Mouse (Mus musculus): ENCODE data around the gene Dpy19l3. TPM values are rescaled to one million over a fixed set of nuclear protein-coding genes. Genes with fewer than 3 reads are reported as not detected.
A peak's percentile ranks its signal among the peaks of the same experiment; 100 is the strongest.

The Dpy19l3 gene
- total RNA-seq, 2 experiments from 2014 or later: 48.2 to 62.0 TPM

DNA sequence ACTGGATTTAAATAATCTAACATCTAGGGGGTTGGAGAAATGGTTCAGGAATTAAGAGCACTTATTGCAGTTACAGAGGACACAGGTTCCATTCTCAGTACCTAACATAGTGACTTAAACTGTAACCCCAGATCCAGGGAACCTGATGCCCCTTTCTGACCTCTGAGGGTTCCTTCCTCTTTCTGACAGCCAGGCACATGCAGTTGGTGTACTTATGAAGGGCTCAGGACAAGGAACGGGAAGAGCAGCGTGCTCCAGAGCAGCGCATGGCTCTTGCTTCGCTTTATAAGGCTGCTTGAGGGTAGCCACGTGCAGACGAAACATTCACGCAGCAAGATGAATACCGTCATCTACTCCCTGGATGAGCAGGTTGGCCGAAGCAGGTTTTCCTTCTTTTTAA is 3.4 kb downstream of the Dpy19l3 start:
- no peak for DNase-seq

DNA sequence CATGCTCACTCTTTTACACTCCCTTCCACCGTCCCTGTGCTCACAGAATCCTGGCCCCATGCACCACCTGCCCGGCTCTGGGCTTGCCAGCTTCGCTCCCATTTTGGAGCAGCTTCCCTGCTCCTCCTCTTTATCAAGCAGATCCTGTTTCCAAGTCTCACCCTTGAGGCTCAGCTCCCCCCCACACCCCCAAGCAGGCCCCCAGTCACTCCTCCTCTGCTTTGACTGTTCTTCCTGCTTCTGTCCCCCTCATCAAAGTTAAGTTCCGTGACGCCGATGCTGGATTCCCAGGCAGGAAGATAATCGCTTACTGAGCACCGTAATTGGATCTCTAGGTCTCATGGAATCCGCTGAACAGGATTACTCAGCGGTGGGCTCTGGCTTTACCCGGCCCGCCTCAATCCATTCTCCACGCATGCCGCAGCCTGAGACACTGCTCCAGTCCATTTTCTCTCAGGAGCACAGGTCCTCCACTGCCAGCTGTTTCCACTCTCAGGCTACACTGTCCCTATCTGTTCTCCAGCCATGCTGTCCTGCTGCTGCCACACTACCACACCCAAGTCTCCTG is 6.8 kb downstream of the Dpy19l3 start:
- no peak for DNase-seq

DNA sequence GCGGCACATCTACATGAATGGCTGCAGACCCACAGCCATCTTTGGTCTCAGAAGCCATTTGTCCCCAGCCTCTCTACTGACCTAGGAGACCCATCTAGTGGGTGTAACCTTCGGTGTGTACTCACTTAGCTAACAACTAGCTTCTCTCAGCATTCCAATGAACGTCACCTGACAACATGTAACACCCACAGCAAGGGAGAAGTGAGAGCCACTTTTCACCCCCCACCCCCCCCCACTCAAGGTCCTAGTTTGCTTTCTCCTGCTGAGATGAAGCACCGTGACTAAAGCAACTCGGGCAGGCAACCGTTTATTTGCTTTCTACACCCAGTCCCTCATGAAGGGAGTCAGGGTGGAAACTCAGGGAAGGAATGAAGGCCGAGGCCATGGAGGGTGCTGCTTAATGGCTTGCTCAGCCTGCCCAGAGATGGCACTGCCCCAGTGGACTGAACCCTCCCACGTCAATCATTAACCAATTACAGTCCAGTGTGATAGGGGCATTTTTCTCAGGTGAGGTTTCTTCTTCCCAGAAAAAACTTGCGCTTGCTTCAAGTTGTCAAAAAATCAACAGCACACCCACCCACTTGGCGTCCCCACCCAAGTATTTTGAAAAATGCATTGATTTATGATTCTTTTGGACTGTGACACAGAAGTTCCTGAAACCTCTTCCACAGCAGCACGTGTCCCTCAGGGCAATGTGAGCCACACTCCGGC is 7.4 kb downstream of the Dpy19l3 start:
- DNase-seq: no peak

DNA sequence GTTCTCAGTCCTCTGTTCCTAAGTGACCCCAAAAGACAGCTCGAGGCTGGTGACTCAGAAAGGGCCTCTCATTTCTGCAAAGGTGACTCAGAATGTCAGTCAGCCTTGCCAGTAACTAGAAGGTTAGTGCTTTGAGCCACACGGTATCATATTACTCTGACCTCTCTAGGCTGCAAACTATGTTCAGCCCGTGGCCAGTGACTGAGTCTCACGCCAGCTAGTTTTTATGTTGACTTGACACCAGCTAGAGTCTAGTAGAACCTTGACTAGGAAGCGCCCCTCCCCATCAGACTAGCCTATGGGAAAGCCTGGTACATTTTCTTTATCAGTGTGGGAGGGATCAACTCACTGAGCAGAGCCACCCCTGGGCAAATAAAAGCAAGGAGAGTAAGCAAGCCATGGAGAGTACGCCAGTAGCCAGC is 9.0 kb downstream of the Dpy19l3 start:
- peak; percentile 66 to 69 for DNase-seq

DNA sequence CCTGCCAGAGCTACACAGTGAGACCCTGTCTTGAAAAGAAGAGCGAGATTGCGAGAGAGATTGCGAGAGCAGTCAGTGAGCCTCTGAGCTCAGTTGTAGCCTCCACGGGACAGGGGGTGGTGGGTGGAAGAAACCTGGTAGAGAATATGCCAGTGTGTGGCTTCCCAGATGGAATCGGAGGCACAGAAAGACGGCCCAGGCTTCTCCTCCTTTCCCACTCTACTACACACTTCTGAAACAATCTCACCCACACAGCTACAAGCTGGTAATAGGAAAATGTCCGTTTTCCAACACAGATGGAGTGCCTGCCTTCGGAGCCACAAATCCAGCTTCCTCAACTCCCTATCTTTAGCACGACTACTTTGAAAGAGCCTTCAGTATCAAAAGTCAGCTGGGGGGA is 9.5 kb downstream of the Dpy19l3 start:
- no peak for DNase-seq

DNA sequence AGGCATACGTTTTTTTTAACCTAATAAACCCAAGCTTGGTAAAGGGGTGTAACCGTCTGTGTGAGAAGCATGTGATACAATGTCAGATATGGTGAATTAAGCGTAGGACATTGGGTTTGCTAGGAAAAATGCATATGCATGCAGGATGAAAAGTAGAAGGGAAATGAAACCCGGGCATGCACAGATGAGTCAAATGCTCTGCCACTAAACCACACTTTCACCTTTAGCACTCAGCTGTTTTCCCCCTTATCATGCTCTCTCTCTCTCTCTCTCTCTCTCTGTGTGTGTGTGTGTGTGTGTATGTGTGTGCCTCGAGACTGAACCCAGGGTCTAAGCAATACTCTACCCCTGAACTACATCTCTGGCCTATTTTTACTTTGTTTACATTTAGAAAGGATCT is 11.9 kb downstream of the Dpy19l3 start:
- DNase-seq: no peak

DNA sequence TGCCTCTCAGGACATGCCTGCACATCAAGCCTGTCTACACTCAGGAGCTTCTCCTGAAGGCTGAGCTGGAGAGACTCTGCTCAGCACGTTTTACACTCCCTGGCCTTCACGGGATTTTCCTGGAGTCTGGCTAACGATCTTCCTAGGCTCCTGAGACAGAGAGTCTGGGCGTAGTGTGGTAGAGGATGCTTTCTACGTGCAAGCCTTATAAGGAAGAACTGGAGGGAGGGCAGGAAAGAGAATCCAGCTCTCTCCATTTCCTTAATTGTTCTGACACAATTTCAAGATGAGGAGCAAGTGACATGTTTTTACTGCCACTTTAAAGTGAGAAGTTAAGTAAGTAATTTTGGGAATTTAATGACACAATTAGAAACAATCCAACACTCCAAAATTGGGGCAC is 12.4 kb downstream of the Dpy19l3 start:
- no peak for DNase-seq

DNA sequence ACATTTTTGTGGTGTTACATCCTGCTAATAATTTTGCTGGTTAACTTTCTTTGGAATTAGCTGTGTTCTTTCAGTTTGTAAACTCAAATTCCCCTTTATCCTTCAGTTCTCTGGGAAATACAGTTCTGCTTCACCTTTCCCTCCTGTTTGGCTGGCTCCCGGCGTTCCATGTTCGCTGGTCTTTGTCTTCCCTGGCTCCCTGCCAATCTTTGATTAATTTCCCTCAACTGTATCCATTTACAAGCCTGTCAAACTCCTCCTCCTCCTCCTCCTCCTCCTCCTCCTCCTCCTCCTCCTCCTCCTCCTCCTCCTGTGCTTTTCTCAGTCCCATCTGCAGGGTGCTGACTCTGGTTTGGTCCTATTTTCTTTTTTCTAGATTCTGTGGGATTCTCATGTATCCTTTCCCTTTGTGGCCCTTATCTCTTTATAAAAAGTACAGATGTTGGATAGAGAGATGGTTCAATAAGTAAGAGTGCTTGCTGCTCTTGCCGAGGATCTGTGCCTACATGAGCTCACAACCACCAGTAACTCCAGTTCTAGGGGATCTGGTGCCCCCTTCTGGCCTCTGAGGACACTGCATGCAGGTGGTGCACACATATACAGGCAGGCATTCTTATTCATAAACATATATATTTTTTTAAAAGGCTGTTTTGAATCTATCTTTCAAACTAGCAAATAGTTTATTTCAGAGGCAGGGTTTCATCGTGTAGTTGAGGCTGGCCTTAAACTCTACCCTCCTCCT is 13.6 kb downstream of the Dpy19l3 start:
- peak; percentile 79 to 85 for DNase-seq

DNA sequence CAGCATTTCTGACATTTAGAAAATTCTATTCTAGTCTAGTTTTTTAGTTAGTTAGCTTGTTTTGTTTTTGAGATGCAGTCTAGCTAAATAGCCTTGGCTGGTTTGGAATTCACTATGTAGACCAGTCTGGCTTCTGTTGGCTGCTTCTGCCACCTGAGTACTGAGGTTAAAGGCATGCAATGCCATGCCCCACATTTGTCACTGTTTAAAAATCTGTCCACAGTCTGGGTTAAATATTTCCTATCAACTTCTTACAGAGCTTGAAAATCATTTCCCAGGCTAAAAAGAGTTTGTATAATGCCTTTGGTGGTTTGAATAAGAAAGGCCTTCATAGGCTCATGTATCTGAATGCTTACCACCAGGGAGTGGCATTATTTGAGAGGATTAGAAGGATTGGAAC is 15.4 kb downstream of the Dpy19l3 start:
- DNase-seq: no peak

DNA sequence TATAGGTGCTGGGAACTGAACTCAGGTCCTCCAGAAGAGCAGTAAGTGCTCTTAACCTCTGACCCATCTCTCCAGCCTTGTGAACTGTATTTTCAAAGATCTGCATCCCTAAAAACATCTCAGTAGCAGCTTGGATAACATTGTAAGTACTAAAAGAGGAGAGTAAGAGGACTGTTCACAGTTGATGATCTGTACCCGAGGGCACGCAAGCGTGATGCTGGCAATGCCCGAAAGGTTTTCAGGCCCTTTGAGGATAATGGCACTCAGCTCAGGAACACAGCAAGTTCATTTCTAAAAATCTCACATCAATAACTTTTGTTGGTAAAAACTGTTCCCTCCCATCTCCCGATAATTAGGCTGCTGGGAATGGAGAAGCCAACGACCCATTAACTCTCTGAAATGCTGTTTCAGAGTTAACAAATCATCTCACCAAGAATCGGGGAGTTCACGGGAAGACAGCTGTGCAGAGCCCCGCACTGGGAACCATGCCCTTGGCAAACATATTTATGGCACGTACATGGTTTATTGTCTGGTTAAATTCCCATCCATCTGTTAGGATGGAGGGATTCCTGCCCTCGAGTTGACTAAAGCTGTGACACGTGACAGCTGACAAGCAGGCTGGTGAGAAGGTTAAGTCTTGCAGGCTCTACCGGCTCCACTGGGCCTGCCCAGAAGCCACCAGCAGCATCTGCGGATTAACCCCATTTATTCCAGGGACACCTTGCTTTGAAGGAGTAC is 20.8 kb downstream of the Dpy19l3 start:
- DNase-seq: no peak

DNA sequence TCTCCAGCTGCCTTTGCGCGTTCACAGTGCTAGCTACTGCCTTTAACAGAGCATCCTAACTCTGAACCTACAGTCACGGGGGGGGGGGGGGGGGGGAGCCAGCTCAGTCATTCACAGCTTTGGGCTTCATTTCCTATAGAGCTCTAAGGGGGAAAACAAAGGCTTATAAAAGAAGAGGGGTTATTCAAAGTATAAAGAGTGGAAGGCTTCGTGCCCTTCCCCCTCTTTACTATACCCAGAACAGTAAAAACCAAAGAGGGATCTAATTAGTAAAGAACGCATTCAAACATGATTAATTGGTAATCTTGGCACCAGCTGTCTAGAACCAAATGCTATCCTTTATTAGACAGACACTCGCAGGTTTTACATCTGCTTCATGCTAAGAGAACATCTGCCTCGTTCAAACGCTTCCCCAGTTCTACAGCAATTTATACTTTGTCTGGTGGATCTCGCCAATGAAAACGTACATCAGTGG is 21.6 kb downstream of the Dpy19l3 start:
- no peak for DNase-seq

DNA sequence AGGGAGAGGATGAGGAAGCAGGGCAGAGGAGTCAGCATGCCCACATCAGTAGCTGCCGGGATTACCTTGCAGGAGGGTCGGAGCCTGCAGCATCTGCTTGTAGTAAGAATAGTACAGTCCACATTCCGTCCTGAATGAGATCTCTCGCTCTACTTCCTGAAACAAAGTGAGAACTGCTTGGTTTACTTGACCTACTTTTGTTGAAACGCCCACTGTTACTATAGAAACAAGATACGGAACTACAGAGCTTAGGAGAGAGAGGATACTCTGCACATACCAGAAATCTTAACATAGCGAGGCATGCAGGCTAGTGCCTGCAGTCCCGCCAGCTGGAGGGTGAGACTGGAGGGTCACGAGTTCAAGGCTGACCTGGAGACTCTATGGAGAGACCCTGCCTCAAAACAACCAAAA is 24.6 kb downstream of the Dpy19l3 start:
- peak in 1 of 2 experiments; percentile 40 for DNase-seq

DNA sequence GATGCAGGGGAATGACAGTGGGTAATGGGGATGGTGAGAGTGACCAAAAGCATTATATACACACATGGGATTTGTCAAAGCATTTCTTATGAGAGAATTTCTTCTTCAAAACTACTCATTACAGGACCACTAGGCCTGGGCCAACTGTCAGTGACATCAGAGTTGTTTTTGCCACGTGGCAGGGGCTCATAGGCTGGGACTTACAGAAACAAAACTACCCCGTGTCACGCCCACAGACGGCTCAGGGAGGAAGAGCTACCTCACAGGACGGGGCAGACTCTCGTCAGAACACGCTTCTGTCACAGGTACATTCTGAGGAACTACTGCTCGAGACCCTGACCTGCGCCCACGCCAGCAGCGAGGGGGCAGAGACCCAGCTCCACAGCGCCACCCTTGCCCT is 25.9 kb downstream of the Dpy19l3 start:
- no peak for DNase-seq

DNA sequence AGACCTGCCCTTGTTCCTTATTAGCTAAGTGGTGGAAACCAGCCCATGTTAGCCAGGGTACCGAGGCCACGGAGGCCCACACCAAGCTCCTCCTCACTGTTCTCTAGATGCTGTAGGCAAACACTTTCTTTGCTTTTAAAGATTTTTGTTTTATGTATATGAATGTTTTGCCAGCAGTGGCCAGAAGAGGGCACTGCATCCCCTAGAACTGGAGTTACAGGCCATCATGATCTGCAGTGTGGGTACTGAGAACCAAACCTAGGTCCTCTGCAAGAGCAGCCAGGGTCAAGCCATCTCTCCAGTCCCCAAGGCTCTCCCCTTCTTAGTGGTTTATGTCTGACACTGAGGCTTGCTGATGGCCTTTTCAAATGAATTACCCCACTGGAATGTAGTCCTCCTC is 31.2 kb downstream of the Dpy19l3 start:
- DNase-seq: no peak

DNA sequence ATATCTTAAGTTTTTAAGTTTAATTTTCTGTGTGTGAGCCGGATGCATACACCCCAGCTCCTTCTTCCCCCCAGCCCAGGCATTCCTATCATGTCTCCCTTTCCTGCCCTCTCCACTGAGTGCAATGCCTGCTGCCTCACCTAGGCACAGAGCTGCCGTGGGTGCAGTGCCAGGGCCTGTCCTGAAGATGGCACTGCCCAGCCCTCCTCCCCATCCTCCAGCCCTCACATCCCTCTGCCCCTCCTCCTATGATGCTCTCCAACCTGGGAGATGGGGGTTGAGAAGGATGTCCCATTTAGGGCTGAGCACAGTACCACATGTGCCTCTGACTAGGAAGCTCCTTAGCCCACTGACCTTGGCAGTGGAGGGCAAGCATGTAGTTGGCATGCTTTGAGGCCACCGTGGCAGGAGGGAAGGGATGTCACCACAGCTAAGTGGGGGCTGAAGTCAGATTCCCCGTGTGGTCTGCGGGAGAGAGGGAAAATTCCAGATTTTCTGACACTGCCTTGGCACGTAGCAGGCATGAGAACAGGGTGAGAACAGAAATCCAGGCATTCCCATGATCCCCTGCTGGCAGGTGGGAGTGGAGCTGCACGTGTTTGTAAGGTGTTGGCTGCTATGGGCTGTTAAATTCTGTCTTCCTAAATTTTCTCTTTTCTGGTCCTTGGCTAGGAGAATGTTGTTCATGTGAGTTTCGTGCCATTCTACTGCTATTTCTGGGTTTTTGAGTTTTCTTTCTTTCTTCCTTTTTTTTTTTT is 35.7 kb downstream of the Dpy19l3 start:
- DNase-seq: peak in 1 of 2 experiments; percentile 34

DNA sequence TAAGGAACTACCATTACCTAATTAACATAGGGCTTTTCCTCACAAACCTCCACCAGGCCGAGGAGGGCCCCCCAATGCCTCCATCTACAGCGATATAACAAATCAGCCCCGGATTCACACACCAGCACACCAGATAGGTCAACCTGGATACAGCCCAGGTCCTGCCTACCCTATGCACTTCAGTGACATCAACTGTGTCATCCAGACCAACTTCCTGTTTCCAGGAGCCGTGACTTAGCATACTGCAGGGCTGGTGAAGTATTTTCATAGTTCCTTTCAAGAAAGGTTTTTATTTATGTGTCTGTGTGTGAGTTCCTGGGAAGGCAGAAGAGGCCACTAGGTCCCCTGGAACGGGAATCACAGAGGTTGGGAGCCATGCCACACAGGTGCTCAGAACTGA is 43.9 kb downstream of the Dpy19l3 start:
- DNase-seq: no peak

DNA sequence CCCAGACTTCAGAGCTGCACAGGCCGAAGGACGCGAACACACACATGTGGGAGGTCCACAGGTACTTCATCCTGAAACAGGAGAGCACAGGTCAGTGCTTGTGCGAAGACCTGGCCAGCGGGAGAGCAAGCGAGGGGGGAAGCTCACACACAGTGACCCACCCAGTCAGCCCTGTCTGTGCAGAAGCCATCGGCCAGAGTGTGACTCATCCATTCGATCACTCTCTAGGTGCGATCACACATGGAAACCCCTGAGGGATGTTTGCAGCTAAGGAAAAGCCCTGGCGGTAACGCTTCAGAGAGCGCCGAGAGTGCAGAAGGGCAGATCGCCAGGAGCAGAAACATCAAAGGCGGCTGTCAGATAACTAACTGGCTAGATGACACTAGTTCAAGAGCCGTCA is 46.2 kb downstream of the Dpy19l3 start:
- DNase-seq: no peak

DNA sequence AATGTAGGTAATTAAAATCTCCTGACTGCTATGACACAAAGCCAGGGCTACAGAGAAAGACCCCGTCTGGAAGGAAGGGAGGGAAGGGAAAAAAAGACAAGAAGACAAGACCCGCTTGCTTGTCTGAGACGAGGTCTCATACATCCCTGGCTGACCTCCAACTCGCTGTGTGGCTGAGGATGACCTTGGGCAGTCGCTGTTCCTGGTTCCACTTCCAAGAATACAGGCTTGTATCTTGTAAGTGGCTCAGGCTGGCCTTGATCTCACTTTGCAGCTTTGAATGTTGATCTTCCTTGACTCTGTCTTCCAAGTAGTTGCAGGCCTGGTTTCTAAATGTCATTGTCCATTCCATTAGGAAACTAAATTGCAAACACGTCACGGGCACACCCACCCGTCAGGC is 55.2 kb downstream of the Dpy19l3 start:
- peak; percentile 70 to 71 for DNase-seq

DNA sequence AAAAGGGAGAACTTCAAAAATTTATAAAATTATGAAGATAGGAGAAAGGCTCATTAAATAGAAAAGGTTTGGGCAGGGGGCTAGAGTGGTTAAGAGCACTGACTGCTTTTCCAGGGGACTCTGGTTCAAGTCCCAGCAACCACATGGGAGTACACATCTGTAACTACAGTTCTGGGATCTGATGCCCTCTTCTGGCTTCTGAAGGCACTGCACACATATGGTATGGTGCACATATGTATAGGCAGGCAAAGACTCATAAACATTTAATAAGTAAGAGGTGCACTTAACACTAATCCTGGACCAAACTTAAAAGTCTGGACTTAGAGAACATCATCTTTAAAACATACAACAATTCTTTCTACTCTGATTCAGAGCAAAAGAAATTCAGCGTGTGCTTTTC is 56.2 kb downstream of the Dpy19l3 start:
- no peak for DNase-seq

DNA sequence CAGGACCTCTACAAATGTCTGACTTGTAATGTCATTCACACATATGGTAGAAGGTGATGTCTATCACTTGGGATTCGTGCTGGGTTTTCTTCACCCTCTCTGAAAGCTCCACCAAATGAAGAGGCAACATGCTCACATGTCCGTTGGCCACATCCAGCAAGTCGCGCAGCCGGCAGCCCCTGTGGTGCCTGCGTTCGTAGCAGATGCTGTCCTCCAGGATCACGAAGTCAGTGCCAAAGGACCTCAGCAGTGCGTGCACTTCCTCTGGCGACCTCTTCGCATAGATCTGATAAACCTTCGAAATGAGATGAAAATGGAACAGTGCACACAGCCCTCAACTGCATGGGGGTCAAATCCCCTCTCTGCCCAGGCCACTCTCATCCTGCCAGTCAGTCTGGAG is 61.6 kb downstream of the Dpy19l3 start:
- DNase-seq: no peak

DNA sequence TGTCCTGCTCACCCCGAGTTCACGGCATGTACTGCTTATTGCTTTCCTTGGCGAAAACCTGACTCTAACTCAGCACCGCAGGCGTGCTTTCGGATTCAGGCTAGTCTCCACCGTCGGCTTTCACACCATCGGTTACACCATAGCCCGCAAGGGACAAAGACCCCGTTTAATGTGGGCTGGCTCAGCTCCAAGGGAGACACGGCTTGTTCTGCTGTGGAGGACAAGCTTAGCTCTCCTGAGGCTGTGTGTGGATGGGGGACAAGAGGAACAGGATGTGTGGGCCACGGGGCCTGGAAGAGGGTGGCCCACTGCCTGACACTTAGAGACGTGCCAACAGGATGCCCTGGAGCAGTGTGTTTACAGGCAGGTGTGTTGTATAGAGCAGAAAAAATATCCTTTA is 62.1 kb downstream of the Dpy19l3 start:
- no peak for DNase-seq

DNA sequence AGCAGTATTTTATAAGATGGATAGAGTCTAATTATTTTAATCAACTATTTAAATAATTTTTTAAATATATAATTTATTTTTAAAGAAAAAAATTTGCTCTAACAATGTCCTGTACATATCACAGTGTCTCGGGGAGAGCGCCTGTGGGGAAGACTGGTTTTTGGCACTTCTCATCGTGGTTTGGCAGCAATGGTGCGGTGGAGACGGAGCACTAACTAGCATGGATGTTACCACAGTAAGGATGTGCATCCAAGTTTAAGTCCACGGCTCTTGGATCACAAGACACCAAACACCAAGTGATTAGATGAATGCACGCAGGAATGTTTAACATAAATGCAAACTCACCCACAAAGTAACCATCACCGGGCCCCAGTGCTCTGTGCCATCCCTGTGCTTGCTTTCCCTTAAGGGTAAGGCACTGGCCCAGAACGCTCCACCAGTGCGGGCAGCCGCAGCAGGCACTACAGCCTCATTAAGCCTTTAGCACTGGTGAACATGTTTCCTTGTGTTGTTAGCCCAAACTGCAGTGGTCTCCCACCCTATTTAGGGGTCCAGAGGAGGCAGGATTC is 65.4 kb downstream of the Dpy19l3 start:
- DNase-seq: no peak

Data from adrenal gland, postnatal 36 days (tissue).